Mouse (Mus musculus) liver, adult 2 months (tissue): ENCODE data around the gene Hs3st4. TPM values are rescaled to one million over a fixed set of nuclear protein-coding genes. Genes with fewer than 3 reads are reported as not detected.

ENCODE experiments used
- DNase-seq: peaks from one replicate; pipeline ENCODE4 v3.0.0-alpha.2; 2011; ENCODE audit warnings: low read depth, low spot score; ENCODE audit errors: extremely low read depth
- H3K27ac ChIP-seq: fragments of 200-500 bp; replicated peaks from 2 replicates; pipeline ENCODE4 v1.5.1; 2012; ENCODE audit warnings: low read depth, mild to moderate bottlenecking, control low read depth, inconsistent platforms, low read length; ENCODE audit not compliant: insufficient read depth
- H3K27me3 ChIP-seq: fragments of 200-500 bp; 2 replicates; pipeline ENCODE4 v1.6.1; 2012; ENCODE audit warnings: mild to moderate bottlenecking, moderate library complexity, low read length, inconsistent platforms; ENCODE audit not compliant: control insufficient read depth, insufficient read depth
- H3K36me3 ChIP-seq: fragments of 200-500 bp; 2 replicates; pipeline ENCODE4 v1.6.1; 2012; ENCODE audit warnings: low read length, inconsistent platforms; ENCODE audit not compliant: control insufficient read depth, insufficient read depth
- H3K4me1 ChIP-seq: fragments of 200-500 bp; 2 replicates; pipeline ENCODE4 v1.6.1; 2011; ENCODE audit warnings: low read length; ENCODE audit not compliant: control insufficient read depth, insufficient read depth
- H3K4me3 ChIP-seq: fragments of 200-500 bp; 2 replicates; pipeline ENCODE4 v1.5.1; 2011; ENCODE audit warnings: low read depth, mild to moderate bottlenecking, control low read depth, low read length, moderate library complexity; ENCODE audit not compliant: insufficient read depth
- H3K79me2 ChIP-seq: fragments of 200-500 bp; 2 replicates; pipeline ENCODE4 v1.6.1; 2012; ENCODE audit warnings: inconsistent platforms, mild to moderate bottlenecking, low read length, moderate library complexity; ENCODE audit not compliant: control insufficient read depth, insufficient read depth
- H3K9ac ChIP-seq: fragments of 200-500 bp; 2 replicates; pipeline ENCODE4 v1.6.1; 2012; ENCODE audit warnings: low read depth, mild to moderate bottlenecking, control low read depth, inconsistent platforms, low read length
- CTCF ChIP-seq: fragments of 200-500 bp; IDR thresholded peaks from 2 replicates; pipeline ENCODE4 v1.5.1; 2011; ENCODE audit warnings: low read depth, low read length, control low read depth
- POLR2A ChIP-seq: fragments of 200-500 bp; IDR thresholded peaks from 2 replicates; pipeline ENCODE4 v1.6.1; 2011; ENCODE audit warnings: low read length, control low read depth; ENCODE audit not compliant: insufficient read depth; ENCODE audit errors: extremely low read depth
- WGBS: fragments of 180-500 bp; shearing (Covaris S2); methylation state at CpG from one replicate; pipeline ENCODE4 v1.1.7; 2018; 5-methylcytosine and 5-hydroxymethylcytosine counted together
- polyA plus RNA-seq: library from polyadenylated mRNA; depleted of rRNA; stranded (reverse); fragments of >200 nt; gene quantifications from 2 replicates; pipeline ENCODE4 v1.2.3, GENCODE M21; 2012; rRNA removed
- total RNA-seq: library from RNA; depleted of rRNA; stranded (reverse); fragments of >200 nt; gene quantifications from 2 replicates; pipeline ENCODE4 v1.2.3, GENCODE M21; 2014; rRNA removed

The Hs3st4 gene
- total RNA-seq (not detected in 2 replicates), polyA plus RNA-seq (not detected in 2 replicates)

DNA sequence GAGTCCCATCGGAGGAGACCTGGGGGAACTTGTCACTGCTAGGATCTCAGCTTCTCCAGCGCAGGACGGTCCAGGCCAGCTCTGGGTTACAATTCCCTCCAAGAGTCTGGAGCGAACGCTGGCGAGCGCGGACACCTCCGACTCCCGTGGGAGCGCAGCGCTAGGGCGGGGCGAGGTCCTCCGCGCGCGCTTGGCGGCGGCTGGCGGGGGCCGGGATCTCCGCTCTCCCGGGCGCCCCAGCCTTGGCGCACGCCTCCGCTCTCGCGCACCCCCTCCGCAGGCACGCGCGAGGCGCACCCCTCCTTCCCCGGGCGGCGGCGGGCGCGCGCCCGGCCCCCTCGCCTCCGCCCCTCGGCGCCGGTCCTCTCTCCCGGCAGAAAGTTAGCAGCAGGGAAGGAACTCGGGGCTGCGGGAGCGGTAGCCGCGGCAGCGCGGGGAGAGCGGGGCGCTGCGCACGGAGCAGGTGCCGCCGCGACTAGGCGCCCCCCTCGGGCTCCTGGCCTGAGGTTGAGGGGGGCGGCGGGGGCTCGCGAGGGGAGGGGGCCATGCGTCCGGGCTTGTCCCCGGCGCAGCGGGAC lies at the start of gene Hs3st4:
Hs3st4 (plus strand) TSS at position 409 of the 578 bp plus-strand sequence.
- TF ChIP-seq POLR2A (no peak), CTCF (no peak)
- no peaks in the 10 kb centered on the region for H3K79me2 ChIP-seq
- H3K4me3 ChIP-seq, result no peak within 1 kb of the TSS
- H3K36me3 ChIP-seq, result no peaks in the 10 kb centered on the region
- no peak within 1 kb of the TSS for H3K9ac ChIP-seq
- no peak for DNase-seq
- no peak within 1 kb of the TSS for H3K27ac ChIP-seq
- no peaks in the 10 kb centered on the region for H3K4me1 ChIP-seq
- WGBS, result 1% methylated on average over 66 of the region's 74 CpGs
- H3K27me3 ChIP-seq, result peaks cover 14% of the 10 kb centered on the region

DNA sequence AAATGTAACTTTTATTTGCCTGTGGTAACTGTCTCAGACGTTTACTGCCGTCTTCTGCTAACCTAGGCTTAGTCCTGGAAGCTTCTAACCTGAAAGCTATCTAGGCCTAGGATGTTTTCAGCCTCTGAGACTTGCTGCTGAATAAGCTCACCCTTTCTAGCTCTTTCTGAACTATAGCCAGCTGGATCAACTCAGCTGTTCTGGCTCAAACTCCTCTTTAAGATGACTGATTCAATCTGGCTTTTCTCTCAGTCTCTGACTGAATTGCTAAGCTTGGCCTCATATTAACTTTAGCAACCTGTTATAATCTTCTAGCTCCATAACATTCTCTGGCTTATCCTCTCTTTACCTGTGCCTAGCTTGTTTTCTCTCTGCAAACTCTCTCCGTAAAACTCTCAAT lies 35.8 kb upstream of the Hs3st4 start:
- TF ChIP-seq POLR2A (no peak), CTCF (no peak)
- Histone ChIP-seq H3K36me3 (no peaks in the 10 kb centered on the region), H3K4me1 (no peaks in the 10 kb centered on the region), H3K4me3 (no peak overlapping the region), H3K9ac (no peak overlapping the region), H3K79me2 (no peaks in the 10 kb centered on the region), H3K27ac (no peak overlapping the region), H3K27me3 (no peaks in the 10 kb centered on the region)
- DNase-seq, result no peak
- 73% methylated on average over 3 of the region's 3 CpGs for WGBS

DNA sequence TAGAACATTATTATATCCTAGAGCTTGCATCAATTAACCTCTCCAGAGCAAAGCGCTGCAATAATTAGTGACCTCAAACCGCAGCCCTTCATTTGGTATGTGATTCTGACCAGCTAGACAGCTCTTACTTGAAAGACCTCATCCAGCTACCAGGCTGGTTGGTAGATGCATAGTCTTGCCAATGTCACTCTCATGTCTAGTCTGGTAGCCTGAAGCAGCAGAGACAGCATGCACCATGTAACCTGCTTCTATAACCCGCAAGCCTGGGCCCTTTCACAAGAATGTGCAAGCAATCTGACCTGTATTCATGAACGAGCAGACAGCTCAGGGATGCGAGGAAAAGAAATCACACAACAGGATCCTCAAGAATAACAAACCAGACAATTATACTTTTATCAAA lies 19.6 kb upstream of the Hs3st4 start:
- 77% methylated on average over 5 of the region's 5 CpGs for WGBS
- Histone ChIP-seq H3K9ac (no peak overlapping the region), H3K4me1 (no peaks in the 10 kb centered on the region), H3K36me3 (no peaks in the 10 kb centered on the region), H3K27ac (no peak overlapping the region), H3K4me3 (no peak overlapping the region), H3K27me3 (no peaks in the 10 kb centered on the region; the same call in 1 of the 2 replicates), H3K79me2 (no peaks in the 10 kb centered on the region)
- DNase-seq, result no peak
- TF ChIP-seq POLR2A, result no peak
- TF ChIP-seq CTCF, result no peak

DNA sequence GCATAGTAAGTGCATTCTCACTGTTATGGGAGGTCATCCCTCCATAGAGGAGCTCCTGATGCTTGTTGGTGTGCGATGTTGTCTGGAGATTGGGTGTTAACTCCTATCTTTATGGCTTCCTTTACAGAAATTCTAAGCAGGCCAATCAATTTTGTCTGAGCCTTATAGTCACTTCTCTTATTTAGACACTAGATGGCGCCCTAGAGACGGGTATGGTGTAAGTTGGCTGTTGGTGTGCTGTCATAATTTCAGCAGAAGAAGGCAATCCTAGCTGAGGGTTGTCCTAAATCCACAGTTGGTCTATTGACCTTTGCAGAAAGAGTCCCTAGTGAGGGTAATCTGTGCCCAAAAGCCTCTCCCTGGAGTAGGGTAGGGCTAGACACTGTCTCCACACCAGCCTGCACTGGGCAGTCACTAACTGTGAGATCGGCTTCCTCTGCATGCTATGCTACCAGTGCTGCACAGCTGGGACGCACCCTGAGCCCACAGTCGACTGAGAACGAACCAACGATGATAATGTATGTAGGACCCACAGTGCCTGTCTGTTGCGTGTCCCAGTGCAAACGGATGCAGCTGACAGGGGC lies 18.0 kb upstream of the Hs3st4 start:
- no peak overlapping the region for H3K27ac ChIP-seq
- H3K79me2 ChIP-seq, result no peaks in the 10 kb centered on the region
- DNase-seq, result peak; percentile 31
- H3K27me3 ChIP-seq, result no peaks in the 10 kb centered on the region; the same call in 1 of the 2 replicates
- H3K36me3 ChIP-seq, result no peaks in the 10 kb centered on the region
- no peak overlapping the region for H3K4me3 ChIP-seq
- no peak overlapping the region for H3K9ac ChIP-seq
- H3K4me1 ChIP-seq, result no peaks in the 10 kb centered on the region
- TF ChIP-seq POLR2A (no peak), CTCF (peak; percentile 11; the same call in 1 of the 2 replicates)
- WGBS, result 47% methylated on average over 10 of the region's 10 CpGs

DNA sequence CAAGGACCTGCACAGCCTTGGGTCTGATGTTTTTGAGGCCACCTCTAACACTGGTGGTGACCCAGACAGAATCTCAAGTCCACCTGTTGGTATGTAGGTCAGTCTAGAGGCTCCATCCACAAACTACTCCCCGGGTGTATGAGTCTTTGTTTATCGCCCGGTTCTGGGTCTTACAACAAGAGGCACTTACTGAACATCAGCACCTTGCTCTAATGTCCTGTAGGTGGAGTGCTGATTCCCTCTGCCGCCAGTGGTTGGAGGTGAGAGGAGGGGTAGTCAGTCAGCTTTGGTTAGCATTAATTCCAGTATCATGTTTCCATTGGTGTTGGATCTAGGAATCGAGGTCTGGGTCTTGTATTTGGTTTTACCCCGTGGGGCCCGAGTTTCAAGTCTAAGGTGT lies 17.2 kb upstream of the Hs3st4 start:
- H3K27ac ChIP-seq, result no peak overlapping the region
- no peaks in the 10 kb centered on the region for H3K4me1 ChIP-seq
- no peak overlapping the region for H3K4me3 ChIP-seq
- no peak for TF ChIP-seq CTCF
- no peak for TF ChIP-seq POLR2A
- DNase-seq, result no peak
- WGBS, result 55% methylated on average over 7 of the region's 7 CpGs
- no peaks in the 10 kb centered on the region for H3K36me3 ChIP-seq
- no peaks in the 10 kb centered on the region; the same call in 1 of the 2 replicates for H3K27me3 ChIP-seq
- no peaks in the 10 kb centered on the region for H3K79me2 ChIP-seq
- H3K9ac ChIP-seq, result no peak overlapping the region

DNA sequence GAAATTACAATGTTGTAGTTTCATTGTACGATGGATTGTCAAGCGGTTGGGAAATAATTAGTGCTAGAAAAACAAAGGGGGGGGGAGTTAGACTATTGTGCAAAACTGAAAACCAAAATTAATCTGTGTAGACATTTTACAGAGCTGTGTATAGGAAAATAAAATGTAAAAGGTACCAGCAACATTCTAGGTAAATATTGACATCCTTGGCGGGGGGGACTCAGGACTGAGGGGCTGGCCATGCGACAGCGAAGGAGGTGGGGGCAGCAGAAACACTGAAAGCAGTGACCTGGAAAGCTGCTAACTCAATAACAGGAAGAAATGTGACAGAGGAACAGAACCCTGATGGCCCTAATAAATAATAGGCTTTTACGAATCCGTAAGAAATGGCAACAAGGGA lies 7.2 kb upstream of the Hs3st4 start:
- no peak overlapping the region for H3K9ac ChIP-seq
- no peak overlapping the region for H3K4me3 ChIP-seq
- no peaks in the 10 kb centered on the region for H3K4me1 ChIP-seq
- TF ChIP-seq POLR2A, result no peak
- TF ChIP-seq CTCF, result no peak
- H3K79me2 ChIP-seq, result no peaks in the 10 kb centered on the region
- H3K27me3 ChIP-seq, result no peaks in the 10 kb centered on the region
- no peak for DNase-seq
- H3K36me3 ChIP-seq, result no peaks in the 10 kb centered on the region
- H3K27ac ChIP-seq, result no peak overlapping the region
- 77% methylated on average over 7 of the region's 7 CpGs for WGBS
